Mouse (Mus musculus) brown adipose tissue, adult 24 weeks (tissue): Measurements from ENCODE around the gene Napsa. TPM values are rescaled to one million over a fixed set of nuclear protein-coding genes. Genes with fewer than 3 reads are reported as not detected.

Experiments used
- H3K27ac ChIP-seq: fragments of 200-500 bp; replicated peaks from 2 replicates; pipeline ENCODE4 v1.5.1; 2012; ENCODE audit warnings: low read depth, mild to moderate bottlenecking, low read length
- H3K4me1 ChIP-seq: fragments of 200-500 bp; 2 replicates; pipeline ENCODE4 v1.6.1; 2012; ENCODE audit warnings: low read length, mixed read lengths; ENCODE audit not compliant: control insufficient read depth, insufficient read depth, insufficient read length
- H3K4me3 ChIP-seq: fragments of 200-500 bp; 2 replicates; pipeline ENCODE4 v1.5.1; 2012; ENCODE audit warnings: low read depth, mild to moderate bottlenecking, low read length, moderate library complexity; ENCODE audit not compliant: insufficient read depth
- polyA plus RNA-seq: library from polyadenylated mRNA; stranded (reverse); fragments of >200 nt; gene quantifications from 2 replicates; pipeline ENCODE4 v1.2.4, GENCODE M21; 2012; ENCODE audit not compliant: missing spikeins, insufficient read depth, insufficient read length

Gene Napsa
- polyA plus RNA-seq, 1 experiment, result not detected

GRCm38 (mm10) chr7:44576333-44576844, 4.2 kb downstream of the Napsa start:
- Histone ChIP-seq H3K27ac (no peak overlapping the region), H3K4me3 (no peak overlapping the region)

GRCm38 (mm10) chr7:44581637-44582036, 9.5 kb downstream of the Napsa start:
- H3K4me1 ChIP-seq, result no peaks in the 10 kb centered on the region
- H3K4me3 ChIP-seq, result no peak overlapping the region
- H3K27ac ChIP-seq, result no peak overlapping the region

More at GRCm38 (mm10) chr7:44576333-44576844, 4.2 kb downstream of the Napsa start:
- H3K4me1 ChIP-seq, result no peaks in the 10 kb centered on the region

GRCm38 (mm10) chr7:44582709-44583108, 10.5 kb downstream of the Napsa start:
- no peak overlapping the region for H3K27ac ChIP-seq
- H3K4me3 ChIP-seq, result no peak overlapping the region
- H3K4me1 ChIP-seq, result no peaks in the 10 kb centered on the region; the same call in 1 of the 2 replicates

GRCm38 (mm10) chr7:44583146-44583545, 11.0 kb downstream of the Napsa start:
- Histone ChIP-seq H3K27ac (no peak overlapping the region), H3K4me3 (no peak overlapping the region), H3K4me1 (no peaks in the 10 kb centered on the region; the same call in 1 of the 2 replicates)

GRCm38 (mm10) chr7:44584265-44584804, 12.2 kb downstream of the Napsa start:
- Histone ChIP-seq H3K4me1 (no peaks in the 10 kb centered on the region; the same call in 1 of the 2 replicates), H3K4me3 (no peak overlapping the region), H3K27ac (no peak overlapping the region)

- H3K4me3 ChIP-seq, result no peak overlapping the region
- H3K4me1 ChIP-seq, result no peaks in the 10 kb centered on the region; the same call in 1 of the 2 replicates
- H3K27ac ChIP-seq, result no peak overlapping the region
Observed at GRCm38 (mm10) chr7:44584921-44585320, 12.7 kb downstream of the Napsa start.

GRCm38 (mm10) chr7:44585606-44586005, 13.4 kb downstream of the Napsa start:
- Histone ChIP-seq H3K27ac (no peak overlapping the region), H3K4me3 (no peak overlapping the region), H3K4me1 (no peaks in the 10 kb centered on the region; the same call in 1 of the 2 replicates)

GRCm38 (mm10) chr7:44586518-44586917, 14.3 kb downstream of the Napsa start:
- H3K4me1 ChIP-seq, result peaks cover 2% of the 10 kb centered on the region
- no peak overlapping the region for H3K27ac ChIP-seq
- H3K4me3 ChIP-seq, result no peak overlapping the region

GRCm38 (mm10) chr7:44586930-44587329, 14.8 kb downstream of the Napsa start:
- H3K27ac ChIP-seq, result no peak overlapping the region
- no peak overlapping the region for H3K4me3 ChIP-seq
- peaks cover 2% of the 10 kb centered on the region for H3K4me1 ChIP-seq

- Histone ChIP-seq H3K27ac (no peak overlapping the region), H3K4me1 (peaks cover 2% of the 10 kb centered on the region), H3K4me3 (no peak overlapping the region)
Observed at GRCm38 (mm10) chr7:44587676-44588075, 15.5 kb downstream of the Napsa start.

- no peak overlapping the region for H3K27ac ChIP-seq
- H3K4me3 ChIP-seq, result no peak overlapping the region
- H3K4me1 ChIP-seq, result peaks cover 2% of the 10 kb centered on the region
Observed at GRCm38 (mm10) chr7:44588338-44588737, 16.2 kb downstream of the Napsa start.

- Histone ChIP-seq H3K4me1 (peaks cover 2% of the 10 kb centered on the region), H3K27ac (no peak overlapping the region), H3K4me3 (peak overlapping the region; percentile 10)
Observed at GRCm38 (mm10) chr7:44589149-44589548, 17.0 kb downstream of the Napsa start.

- no peak overlapping the region for H3K27ac ChIP-seq
- H3K4me3 ChIP-seq, result no peak overlapping the region
- H3K4me1 ChIP-seq, result peaks cover 2% of the 10 kb centered on the region
Observed at GRCm38 (mm10) chr7:44589946-44590345, 17.8 kb downstream of the Napsa start.

GRCm38 (mm10) chr7:44590402-44591347, 18.5 kb downstream of the Napsa start, which contains the start of gene Kcnc3:
Gene Kcnc3, plus strand, starts transcription at chr7:44590664.
- peaks cover 2% of the 10 kb centered on the region for H3K4me1 ChIP-seq
- no peak within 1 kb of the TSS for H3K27ac ChIP-seq
- H3K4me3 ChIP-seq, result peak within 1 kb of the TSS; percentile 29

- Histone ChIP-seq H3K4me3 (peak overlapping the region; percentile 29), H3K4me1 (peaks cover 2% of the 10 kb centered on the region), H3K27ac (no peak overlapping the region)
Observed at GRCm38 (mm10) chr7:44591348-44592116, 19.4 kb downstream of the Napsa start.
